Mouse (Mus musculus) kidney, postnatal 14 days (tissue): ENCODE data around the gene Kcnn4.

Source experiments
- DNase-seq: peaks from one replicate; pipeline ENCODE4 v3.0.0; 2022; ENCODE audit warnings: mixed read lengths

Gene Kcnn4

DNA sequence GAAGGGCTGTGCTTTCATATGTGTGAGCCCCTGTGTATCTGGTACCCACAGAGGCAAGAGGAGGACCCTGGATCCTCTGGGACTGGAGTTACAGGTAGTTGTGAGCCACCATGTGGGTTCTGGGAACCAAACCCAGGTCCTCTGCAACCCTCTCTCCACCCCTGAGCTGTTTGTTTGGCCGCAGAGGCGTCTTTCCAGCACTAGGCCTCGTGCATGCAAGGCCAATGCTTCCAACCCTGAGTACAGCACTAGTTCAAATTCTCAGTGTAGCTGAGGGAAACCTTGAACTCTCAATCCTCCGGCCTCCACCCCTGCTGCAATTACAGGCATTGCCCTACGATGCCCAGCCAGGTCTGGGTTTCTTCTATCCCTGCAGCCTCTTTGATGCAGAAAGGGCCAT lies 58.7 kb downstream of the Kcnn4 start:
- DNase-seq: no peak

- DNase-seq: peak; percentile 29
These were observed 59.5 kb downstream of the Kcnn4 start for GRCm38 (mm10) chr7:24429413-24430112.

DNA sequence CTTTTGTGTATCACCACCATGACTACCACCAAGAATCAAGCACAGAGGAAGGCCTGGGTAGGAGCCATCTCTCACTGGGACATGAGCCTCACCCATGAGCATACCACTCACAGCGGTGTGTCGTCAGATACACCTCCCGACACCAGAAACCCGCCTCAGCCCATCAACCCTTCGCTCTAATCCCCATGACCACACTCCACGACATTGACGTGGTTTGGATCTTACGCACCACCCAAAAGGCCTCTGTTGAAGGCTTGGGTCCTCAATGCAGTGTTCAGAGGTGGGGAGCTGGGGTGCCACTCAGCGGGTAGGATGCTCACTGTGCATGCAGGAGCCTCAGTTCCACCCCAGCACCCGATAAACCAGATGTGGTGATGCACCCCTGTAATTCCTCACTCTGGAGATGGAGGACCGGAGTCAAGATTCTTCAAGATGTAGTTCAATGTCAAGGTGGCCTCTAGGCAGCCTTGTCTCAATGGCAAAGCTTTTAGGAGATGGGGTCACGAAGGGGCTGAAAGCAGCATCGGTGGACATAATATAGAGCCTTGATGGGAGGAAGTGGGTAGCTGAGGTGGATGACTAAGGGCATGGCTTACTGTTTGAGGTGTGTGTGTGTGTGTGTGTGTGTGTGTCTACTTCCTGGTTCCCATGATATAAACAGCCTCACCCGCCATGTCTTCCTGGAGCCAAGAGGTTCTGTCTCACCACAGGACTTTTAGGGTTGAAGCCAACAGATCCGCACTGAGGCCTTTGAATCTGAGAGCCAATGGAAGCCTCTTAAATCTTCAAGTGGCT lies 60.7 kb downstream of the Kcnn4 start:
- no peak for DNase-seq

- DNase-seq: no peak
These were observed 61.6 kb downstream of the Kcnn4 start for GRCm38 (mm10) chr7:24431713-24432112.

DNA sequence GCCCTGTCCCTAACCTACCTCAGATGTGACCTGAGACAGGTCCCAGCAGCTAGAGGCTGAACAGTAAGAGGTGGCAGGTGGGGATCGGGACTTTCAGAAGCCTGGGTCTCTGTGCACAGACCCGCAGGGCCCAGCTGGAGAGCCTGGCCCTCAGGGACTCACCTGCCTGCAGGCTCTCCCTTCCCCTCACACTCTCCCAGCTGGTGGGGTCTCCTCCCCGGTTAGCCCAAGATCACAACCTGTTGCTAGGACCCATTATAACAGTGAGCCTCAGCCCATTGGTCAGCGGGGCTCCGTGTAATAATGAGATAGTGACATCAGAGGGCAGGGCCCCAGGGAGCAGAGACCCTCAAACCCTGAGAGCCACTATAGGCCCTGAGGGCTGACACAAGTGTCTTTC lies 65.2 kb downstream of the Kcnn4 start:
- no peak for DNase-seq
